Mouse (Mus musculus) skeletal muscle tissue, adult 2 months (tissue): ENCODE data around the gene Gpr68.

Source experiments
- DNase-seq: peaks from one replicate; pipeline ENCODE4 v3.0.0-alpha.2; 2012; ENCODE audit warnings: low read depth, low spot score

The Gpr68 gene

DNA sequence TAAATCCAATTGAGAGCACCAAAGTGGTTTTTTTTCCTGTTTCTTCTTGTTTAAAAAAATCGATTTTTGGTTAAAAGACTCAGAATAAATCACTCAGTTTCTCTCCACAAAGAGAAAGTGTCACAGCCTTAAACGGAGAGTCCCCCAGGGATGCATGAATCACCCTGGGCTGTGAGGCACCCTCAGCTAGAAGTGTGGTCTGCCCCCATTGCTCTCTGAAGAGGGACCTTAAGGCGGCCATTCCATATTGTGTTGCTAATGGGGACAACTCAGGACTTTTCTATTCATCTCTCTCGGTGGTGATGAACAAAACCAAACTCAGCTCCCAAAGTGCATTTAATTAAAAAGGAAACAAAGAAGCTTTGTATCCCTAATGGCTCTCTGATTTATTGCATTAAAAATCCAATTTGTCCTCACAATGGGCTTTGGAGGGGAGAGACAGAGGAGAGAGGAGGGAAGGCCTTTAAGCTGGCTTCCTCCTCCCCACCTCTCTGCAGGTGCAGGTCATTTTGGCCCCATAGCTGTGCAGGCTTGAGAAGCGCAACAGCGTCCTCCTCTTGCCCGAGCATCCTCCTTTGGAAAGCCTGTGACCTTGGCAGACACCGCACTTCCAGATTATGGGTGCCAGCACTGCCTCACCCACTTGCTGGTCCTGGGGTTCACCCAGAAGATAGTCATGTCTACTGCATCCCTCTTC lies 76.2 kb downstream of the Gpr68 start:
- DNase-seq, result no peak

GRCm38 (mm10) chr12:100831021-100831420 lies 77.0 kb downstream of the Gpr68 start:
- no peak for DNase-seq
